Mouse (Mus musculus) ovary, postnatal 36 days (tissue): ENCODE measurements at regions not wholly inside any gene's neighbourhood (a gene's known extent, or its start where the extent isn't known, plus 50 kb on each side); places are given as distances from the start of the nearest gene placed in this dataset.

ENCODE experiments used
- DNase-seq: peaks from one replicate; pipeline ENCODE4 v3.0.0; 2022; ENCODE audit warnings: low spot score, mixed read lengths

GRCm38 (mm10) chr11:112982165-112982801 lies 200.3 kb downstream of the Sox9 start:
- no peak for DNase-seq

- no peak for DNase-seq
Observed at GRCm38 (mm10) chr11:112982802-112983591, 201.0 kb downstream of the Sox9 start.

GRCm38 (mm10) chr11:112986029-112986573 lies 204.1 kb downstream of the Sox9 start:
- DNase-seq = no peak

DNA sequence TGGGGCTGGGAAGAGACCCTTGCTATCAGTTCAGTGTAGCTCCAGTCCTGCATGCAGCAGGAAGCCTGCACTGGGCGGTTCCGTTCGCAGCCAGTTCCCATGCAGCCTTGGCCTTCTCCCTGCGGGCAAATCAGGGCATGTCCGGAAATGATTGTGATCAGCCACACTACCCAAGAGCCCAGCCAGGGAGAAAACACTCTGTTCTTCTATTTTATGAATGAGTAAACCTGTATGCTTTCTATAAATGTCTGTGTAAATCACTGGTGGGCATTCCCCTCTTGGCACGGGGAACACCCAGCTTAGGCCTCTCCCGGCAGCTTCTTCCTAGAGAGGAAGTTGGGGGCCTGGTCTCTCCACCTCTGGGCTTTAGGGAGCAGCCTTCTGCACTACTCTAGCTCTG lies 205.8 kb downstream of the Sox9 start:
- no peak for DNase-seq

DNA sequence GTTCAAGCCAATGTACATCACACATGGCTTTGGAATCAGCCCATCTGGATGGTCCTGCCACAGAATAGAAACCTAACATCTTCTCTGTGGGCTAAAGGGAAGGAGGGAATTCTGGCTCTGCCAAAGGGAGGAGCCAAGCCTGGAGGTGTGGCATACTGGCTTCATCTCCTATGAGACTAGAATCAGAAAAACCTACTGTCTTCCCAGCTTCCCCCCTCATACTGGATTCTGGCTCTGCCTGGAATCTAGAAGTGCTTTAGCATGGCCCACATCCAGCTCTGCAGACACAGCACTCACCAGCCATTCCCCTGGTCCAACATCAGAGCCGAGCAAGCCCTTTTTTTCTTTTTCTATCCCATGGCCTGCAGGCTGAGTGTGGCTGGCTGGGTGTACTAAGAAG lies 206.9 kb downstream of the Sox9 start:
- no peak for DNase-seq

DNA sequence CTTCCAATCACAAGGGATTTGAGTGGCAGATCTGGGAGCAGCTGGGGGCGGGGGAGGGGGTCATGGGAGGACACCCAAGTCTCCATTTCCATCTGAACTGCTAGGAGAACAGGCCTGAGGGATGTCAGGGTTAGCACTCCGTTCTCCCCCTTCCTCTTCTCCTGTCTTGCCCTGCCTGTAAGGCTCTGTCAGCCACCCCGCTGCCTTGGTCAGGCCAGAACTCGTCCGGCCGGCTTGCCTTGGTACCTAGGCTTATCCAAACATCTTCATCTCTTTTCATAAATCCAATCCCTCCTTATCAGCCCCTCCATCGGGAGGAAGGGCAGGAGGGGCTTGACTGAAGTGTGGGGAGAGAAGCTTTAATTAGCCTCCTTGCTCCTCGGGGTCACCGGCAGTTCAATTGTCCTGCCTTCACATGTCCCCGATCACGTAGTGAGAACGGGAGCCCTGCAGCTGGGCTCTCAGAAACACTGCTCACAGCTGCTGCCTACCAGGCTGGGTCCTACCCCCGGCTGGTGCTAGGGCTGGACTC lies 208.0 kb downstream of the Sox9 start:
- DNase-seq = no peak

DNA sequence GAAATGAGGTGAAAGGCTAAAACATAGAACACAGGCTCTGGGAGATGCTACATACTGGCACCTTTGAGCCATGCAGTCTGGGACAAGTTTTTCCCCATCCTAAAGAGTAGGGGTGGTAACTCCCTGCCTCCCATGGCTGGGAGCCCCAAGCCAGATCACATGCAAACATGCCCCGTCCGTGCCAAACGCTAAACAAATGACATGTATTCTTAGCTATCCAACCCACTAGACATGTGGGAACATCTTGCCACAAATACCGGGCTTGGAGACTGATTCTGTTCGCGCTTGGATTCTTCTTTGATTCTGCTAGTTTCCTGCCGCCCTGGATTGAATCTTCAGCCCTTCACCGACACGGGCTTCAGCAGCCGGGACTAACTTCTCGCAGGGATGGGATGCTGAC lies 208.7 kb downstream of the Sox9 start:
- DNase-seq = no peak

DNA sequence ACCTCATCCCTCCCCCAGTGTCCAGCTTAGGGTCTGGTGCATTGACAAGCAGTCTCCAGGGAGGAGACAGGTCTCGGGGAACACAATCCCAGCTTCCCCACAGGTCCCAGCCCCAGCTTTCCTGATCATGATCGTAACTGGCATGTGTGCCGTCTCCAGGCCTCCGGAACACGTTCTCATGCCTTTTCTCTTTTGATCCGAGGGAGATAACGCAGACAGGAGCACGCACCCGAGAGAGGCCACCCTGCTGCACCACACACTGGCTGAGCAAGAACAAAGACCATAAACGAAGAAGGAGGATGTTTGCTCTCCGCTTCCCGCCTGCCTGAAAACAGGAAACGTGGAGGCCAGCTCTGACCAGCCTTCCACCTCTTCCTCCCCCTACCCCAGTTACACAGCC lies 209.8 kb downstream of the Sox9 start:
- no peak for DNase-seq

GRCm38 (mm10) chr11:112998777-112999583 lies 217.0 kb downstream of the Sox9 start:
- DNase-seq = no peak

DNA sequence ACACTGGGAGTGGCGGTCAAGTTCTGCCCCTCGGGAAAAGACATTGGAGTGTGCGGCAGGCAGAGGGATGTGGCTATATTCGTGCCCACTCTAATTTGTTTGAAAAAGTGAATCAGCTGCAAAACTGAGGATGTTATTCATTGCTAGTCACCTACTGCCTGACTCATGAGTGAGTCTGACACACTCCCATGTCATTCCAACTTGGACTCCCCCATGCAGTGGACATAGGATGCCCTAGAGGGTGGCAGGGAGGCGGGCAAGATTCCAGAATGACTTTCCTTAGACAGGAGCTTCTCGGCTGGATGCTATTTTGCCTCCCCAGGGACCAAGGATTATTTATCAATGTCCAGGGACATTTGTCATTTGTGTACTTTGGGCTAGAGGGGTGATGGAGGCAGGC lies 219.0 kb downstream of the Sox9 start:
- DNase-seq = no peak

GRCm38 (mm10) chr11:113005895-113006294 lies 223.9 kb downstream of the Sox9 start:
- no peak for DNase-seq

DNA sequence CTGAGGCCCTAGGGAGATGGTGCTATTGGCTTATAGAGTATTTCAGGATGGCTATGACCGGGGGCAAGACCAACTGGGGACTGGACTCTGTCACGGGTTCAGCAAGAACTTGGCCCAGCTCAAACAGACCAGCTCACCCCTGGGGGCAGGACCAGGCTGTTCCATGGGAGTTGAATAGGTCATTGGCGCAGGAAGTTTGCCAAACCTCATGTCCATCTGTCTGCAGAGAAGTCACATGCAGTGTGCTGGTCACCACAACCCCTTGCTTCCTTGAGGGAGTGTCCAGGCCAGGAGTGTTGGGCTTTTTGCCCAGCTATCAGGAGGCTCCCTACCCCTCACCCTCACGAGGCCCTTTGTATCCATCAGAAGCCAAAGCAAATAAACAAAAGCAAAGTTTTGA lies 226.5 kb downstream of the Sox9 start:
- peak; percentile 20 for DNase-seq

- DNase-seq = no peak
Observed at GRCm38 (mm10) chr11:113009376-113009775, 227.4 kb downstream of the Sox9 start.

DNA sequence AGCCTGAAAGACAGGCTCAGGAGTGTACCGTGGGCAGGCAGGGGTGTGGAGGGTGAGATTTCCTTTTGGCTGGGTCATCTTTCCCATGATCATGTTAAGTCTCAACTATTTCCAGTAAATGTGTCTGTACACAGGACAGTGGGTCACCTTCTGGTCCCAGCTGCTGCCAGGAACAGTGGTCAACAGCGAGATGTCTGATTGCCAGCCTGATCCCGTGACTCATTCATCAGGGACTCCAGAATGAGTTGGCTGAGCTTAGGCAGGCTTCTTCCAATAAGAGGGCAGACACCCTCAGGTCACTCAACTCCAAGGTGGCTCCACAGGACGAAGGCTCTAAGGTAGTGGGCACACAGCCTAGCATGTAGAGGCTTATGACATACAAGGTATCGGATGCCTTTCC lies 228.9 kb downstream of the Sox9 start:
- DNase-seq = no peak

DNA sequence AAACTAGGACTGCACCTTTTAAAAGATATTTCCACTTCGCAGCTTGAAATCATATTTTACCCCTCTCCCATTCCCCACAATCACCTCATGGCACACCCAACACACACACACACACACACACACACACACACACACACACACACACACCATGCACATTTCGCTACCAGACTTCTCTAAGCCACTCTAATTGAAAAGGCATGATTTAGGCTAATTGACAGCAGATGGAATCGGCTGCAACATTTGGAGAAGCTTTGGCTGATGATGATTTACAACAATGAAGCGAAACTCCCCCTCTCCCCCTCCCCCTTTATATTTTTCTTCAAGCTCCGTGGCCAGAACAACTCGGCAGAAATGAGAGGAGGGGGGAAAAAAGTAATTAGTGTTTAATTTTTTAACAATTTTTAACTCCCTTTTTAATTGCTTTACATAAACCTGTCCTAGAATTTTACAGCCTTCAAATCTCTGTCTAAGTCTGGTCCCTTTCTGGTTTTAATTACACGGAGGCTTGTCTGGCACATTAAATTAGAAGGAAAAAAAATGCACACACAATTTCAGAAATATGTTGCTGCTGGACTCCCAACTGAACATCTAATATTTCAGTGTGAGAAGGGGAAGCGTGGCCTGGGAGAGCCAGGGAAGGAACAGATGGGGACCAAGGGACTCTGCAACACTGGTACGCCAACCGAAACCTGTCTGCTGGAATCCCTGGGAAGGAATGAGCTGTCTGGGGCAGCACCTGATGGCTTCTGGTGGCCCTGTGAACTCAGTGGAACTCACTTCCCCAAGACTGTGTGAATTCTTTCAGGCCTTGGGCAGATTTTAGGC lies 232.4 kb downstream of the Sox9 start:
- no peak for DNase-seq

GRCm38 (mm10) chr11:113015686-113016304 lies 233.8 kb downstream of the Sox9 start:
- no peak for DNase-seq

DNA sequence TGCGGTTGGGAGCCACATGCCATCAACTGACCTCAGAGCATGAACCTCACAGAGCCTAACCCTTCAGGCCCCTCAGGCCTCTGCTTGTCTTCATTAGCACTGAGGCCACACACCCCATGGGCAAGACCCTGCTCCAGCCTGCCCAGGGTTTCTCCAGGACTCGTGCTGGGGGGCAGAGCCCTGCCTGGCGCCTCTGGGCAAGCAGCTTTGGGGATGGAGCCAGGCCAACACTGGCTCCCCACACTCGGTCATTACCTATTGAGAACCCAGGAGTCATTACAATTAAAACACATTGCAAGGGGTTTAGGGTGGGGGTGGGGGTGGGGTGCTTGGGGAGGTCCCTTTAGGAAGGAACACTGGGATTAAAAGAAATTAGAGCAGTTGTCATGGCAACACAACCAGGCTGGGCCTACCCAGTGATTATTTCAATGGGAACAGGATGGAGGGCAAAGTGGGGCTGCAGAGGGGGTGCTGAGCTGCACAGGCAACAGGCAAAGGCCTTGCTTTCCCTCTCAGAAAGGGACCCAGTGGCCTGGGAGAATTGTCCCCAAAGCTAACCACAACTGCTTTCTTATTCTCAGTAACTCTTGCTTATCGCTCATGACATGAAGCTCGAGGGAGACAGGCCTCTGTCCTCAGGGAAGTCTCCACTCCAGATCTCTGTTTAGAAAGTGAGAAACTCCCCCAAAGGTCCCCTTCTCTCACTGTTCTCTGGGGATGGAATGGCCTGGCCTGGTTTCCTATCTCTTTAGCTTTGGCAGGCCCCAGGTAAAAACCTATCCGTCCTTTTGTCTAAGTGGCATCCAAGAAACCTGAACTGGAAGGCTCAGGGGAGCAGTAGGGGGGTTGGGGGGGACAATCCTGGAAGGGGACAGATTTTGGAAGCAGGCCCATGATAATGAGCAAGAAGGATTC lies 235.0 kb downstream of the Sox9 start:
- no peak for DNase-seq

DNA sequence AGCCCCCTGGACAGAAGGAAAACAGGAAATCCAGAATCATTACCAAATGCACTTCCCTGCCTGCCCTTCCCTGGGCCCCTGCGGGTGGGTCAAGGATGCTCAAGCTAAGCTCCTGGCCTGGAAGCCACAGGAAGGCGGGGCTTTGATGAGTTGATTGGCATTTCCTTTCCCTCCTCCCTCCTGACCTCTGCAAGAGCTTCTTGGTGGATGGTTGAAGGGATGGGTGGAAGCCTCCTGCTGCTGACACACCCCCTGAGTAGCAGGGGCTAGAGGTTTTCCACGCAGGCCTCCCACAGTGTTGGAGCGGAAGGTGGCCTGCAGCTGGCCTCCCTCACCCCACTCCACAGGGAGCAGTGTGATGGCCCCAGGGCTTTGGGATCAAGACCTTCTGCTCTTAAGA lies 239.5 kb downstream of the Sox9 start:
- no peak for DNase-seq

DNA sequence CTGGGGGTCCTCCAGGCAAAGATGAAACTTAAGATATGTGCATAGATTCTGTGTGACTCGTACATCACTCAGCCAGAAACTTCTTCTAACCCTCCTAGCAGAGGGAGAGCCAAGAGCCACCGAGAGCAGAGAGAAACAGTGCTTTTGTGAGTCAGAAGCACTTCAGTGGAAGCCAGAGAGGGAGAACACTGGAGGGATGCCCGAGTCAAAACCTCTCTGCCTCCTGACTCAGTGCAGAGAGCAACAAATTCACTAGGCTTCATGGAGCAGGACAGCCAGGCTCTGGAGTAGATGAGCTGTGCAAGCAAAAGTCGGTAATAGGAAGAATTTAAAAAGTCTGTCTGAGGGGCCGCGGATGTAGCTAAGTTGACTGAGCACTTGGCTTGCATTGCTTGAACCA lies 245.0 kb downstream of the Sox9 start:
- no peak for DNase-seq
